Mouse (Mus musculus) olfactory bulb, adult 2 months (tissue): ENCODE measurements around the gene Zfp787.

Source experiments
- CTCF ChIP-seq: fragments of 200-500 bp; IDR thresholded peaks from 2 replicates; pipeline ENCODE4 v1.5.1; 2012; ENCODE audit warnings: low read depth, mild to moderate bottlenecking, low read length, moderate library complexity; ENCODE audit not compliant: insufficient read depth
- POLR2A ChIP-seq: fragments of 200-500 bp; IDR thresholded peaks from 2 replicates; pipeline ENCODE4 v1.6.1; 2012; ENCODE audit warnings: mild to moderate bottlenecking, low read depth, low read length, moderate library complexity; ENCODE audit not compliant: insufficient read depth

DNA sequence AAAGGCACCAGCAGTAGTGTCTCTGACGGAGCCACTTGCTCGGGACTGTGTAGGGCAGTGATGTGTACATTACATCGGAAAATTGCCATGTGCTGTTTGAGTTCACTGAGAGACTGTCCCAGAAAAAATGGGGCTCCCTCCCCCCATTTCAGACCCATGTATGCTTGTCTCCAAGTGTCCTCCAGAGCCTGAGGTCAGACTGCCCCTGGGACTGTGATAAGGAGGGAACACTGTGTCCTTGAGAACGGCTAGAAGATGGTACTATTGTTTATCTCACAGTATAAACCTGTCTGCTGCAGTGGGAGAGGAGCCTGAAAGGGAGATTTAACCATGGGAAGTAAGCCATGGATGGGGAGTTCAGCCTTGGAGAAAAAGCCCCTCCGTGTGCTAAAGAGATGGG, 8.9 kb upstream of the Zfp787 start:
- no peak for TF ChIP-seq CTCF
- no peak for TF ChIP-seq POLR2A
